Mouse (Mus musculus) embryo, embryonic 11 days (tissue): ENCODE data around the gene Aldh3b3.
A peak's percentile ranks its signal among the peaks of the same experiment; 100 is the strongest.
"Not testable (repeated sequence)": the region's sequence is repeated elsewhere in the genome, so short reads cannot be mapped to it uniquely, and the experiment has no call there.

Source experiments
- DNase-seq: peaks from one replicate; pipeline ENCODE4 v3.0.0-alpha.2; 2015

The Aldh3b3 gene

DNA sequence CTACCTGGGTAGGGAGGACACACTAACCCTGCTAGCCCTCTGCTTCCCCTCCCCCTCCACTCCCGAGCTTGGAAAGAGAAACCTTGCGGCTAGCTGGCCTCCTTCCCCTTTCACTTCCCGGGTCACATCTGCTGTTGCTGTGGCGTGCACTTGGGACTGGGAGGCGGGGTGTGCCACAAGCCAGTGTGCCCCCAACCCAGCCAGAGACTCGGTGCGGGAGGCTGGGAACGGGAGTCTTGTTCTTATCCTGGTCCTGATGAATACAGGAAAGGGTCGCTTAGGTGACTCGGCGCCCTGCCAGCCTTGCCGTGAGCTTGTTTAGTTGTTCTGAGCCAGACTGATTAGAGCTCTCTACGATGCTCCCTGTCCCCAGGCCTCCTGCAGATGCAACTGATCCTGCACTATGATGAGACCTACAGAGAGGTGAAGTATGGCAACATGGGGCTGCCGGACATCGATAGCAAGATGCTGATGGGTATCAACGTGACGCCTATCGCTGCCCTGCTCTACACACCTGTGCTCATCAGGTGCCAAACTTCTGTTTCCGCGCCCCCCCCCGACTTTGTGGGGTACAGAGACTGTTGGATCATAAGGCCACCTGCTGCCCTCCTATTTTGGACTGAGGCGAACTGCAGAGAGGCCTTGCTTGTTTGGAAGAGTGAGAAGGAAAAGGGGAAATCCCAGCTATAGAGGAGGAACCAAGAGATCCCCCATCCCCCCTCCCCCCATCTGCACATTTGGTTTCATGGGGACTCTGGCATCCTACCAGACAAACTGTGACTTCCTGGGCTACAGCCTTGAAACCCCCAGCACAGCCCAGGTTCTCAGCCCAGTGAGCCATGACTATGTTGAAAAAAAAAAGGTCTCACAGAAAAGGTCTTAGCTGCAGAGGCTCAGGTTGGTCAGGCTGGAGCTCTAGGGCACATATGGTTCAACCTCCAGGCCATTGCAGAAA, 22.3 kb upstream of the Aldh3b3 start:
- peak; percentile 65 for DNase-seq

DNA sequence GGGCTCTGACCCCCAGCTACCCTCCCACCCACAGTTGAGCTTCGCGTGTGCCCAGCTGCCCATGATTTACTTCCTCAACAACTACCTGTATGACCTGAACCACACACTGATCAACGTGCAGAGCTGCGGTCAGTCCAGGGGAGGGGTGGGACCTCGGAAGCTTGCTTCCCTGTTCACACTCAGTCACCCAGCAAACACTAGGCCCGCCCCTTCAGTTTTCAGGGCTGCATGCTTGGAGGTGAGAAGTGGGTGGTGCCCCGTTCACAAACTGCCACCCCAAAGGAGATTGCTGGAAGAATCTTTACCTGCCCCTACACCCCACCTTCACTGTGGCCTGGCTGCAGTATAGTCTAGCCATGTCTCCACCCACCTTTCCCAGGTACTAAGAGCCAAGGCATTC, 16.1 kb upstream of the Aldh3b3 start:
- DNase-seq, result no peak

DNA sequence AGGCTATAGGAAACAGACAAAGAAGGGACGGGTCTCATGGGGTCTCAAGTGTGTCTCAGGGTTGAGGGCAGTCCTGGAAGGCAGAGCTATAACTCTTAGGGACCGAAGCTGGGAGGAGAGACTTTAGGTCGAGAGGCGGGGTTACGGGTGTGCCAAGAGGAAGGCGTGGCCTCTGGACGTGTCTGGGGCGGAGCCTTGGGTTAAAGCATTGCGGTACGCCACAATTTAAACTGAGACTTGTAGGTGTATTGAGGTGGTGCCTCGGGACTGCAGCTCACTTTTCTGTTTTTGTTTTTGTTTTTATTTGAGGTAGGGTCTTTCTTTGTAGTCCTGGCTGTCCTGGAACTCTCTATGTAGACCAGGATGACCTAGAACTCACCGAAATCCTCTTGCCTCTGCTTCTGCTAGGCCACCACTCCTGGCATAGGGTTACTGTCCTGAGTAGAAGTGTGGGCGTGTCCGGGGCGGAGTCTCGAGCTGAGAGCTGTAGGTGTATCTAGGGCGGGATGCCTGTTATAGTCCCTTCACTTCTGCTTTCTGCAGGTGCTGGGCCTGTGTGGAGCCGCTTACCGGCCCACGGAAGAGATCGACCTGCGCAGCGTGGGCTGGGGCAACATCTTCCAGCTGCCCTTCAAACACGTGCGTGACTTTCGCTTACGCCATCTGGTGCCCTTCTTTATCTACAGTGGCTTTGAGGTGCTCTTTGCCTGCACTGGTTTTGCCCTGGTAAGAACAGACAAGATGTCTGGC, 15.3 kb upstream of the Aldh3b3 start:
- DNase-seq, result peak; percentile 20

DNA sequence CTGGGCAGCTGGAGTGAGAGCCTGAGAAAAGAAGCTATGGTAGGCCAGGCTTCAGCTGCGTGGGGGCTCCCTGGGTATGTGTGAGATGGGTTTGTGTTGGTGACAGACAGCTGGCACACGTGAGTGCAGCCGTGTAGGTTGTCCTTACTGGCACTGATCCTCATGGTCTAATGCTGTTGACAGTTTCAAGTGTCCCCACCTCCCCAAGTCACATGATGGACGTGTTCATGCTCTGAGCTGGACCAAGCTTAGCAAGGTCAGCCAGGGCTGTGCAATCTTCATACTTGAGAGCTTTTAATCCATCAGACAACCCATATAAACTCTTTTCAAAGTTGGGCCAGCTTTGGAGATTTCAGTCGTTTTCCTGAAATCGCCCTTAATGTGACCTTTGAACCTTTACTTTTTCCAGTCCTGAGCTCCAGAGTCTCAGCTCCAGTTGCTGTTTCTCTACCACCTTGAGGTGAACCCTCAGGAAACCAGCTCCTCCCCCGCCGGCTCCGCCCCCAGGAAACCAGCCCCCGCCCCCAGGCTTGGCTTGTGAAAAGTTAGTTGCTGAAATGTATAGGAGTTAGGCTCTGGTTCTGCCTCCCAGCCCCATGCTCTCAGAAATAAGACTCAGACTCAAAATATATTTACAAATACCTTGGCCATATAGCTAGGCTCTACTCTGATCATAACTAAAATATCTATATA, 12.4 kb upstream of the Aldh3b3 start:
- DNase-seq, result no peak

DNA sequence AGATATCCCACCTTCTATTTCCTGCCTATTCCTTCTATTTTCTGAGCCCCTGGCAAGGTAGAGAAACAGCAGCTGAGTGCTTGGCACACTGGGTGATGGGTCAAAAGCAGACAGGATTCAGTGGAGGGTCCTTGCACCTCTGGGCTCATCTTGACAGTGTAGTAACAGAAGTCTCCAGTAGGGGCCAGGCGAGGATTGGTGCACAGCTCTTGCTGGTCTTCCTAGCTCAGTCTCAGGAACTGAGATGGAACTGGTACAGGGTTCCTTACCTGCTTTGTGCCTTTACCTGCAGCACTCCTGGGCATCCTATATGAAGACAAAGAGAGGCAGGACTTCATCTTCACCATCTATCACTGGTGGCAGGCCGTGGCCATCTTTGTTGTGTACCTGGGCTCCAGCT, 11.7 kb upstream of the Aldh3b3 start:
- DNase-seq, result peak; percentile 77

DNA sequence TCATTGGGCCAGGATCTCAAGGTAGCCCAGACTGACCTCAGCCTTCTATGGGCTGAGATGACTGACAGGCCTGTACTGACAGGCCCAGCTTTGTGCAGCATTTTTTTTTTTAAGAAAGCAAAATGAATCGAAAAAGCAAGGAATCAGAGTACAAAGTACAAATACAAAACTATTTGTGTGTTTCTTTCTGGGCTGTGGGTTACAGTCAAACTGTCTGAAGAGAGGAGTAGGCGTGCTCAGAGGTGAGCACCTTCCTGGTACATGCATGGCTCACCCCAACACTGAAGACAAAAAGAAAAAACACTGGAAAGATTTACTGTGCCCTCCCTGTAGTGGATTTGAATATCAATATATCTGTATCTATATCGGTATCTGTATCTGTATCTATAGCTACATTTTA, 10.6 kb upstream of the Aldh3b3 start:
- DNase-seq, result no peak

DNA sequence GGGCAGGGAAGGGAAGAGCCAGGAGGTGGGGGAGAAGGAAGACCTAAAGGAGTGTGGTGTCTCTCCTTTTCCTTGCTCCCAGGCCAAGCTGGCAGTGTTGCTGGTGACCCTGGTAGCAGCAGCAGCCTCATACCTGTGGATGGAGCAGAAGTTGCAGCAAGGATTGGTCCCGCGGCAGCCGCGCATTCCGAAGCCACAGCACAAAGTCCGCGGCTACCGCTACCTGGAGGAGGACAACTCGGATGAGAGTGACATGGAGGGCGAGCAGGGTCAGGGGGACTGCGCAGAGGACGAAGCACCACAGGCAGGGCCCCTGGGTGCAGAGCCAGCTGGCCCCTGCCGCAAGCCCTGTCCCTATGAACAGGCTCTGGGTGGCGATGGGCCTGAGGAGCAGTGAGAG, 9.9 kb upstream of the Aldh3b3 start:
- no peak for DNase-seq

DNA sequence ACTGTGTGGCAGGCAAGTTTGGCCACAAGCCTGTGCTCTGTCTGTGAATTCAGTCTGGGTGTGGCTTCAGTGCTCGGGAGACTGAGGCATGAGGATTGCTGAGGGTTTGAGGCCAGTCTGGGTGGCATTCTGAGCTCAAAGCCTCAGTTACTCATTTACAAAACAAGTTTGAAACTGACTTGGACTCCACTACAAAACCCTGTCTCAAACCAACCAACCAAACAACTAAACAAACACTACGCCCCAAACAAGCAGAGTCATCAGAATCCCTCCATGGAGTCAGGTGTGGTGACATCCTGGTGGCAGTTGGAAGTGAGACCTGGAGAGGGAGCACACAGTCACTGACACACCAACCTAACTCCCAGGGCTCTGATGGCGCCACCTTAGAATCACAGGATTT, 8.1 kb upstream of the Aldh3b3 start:
- no peak for DNase-seq

DNA sequence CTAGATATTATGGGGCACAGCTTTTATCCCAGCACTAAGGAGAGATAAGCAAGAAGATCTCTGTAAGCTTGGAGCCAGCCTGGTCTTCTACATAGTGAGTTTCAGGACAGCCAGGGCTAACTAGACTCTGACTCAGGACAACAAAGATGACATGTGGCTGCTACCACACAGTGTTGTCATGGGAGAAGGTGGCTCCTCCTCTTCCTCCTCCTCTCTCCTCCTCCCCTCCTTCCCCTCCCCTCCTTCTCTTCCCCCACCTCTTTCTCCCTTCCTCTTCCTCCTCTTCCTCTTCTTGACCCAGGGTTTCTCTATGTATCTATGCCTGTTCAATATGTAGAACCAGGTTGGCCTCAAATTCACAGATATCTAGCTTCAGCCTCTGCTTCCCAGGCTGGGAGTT, 7.0 kb upstream of the Aldh3b3 start:
- DNase-seq, result no peak

DNA sequence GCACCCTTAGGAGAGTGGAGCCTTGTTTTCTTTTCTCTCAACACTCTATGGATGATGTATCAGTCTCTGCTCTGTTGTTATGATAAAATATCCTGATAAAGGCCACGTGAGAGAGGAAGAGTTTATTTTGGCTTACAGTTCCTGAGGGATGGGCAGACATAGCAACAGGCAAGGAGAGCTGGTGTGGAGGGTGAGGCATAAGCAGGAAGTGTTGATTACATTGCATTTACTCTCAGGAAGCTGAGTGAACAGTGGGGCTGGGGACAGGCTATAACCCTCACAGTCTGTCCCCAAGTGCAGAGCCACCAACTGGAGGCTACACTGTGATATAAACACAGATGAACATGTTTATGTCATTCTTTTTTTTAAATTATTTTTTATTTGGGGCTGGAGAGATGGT, 6.3 kb upstream of the Aldh3b3 start:
- no peak for DNase-seq

DNA sequence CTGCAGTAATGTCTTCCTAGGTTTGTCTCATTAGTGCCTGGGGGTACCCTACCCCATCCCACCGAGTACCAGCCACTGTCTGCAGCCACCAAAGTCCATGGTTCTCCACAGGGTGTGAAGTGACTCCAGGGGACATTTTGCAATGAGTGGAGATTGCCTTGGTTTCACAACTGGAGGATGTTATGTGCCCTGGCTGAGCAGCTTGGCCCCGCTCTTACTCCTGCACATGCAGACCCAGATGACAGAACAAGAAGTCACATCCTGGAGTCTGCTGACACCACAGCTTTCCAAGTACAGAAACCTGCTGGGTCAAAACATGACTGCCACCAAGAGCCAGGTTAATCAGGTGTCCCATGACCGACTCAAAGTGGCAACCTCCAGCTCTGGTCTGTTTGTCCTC, 3.4 kb upstream of the Aldh3b3 start:
- DNase-seq, result no peak

DNA sequence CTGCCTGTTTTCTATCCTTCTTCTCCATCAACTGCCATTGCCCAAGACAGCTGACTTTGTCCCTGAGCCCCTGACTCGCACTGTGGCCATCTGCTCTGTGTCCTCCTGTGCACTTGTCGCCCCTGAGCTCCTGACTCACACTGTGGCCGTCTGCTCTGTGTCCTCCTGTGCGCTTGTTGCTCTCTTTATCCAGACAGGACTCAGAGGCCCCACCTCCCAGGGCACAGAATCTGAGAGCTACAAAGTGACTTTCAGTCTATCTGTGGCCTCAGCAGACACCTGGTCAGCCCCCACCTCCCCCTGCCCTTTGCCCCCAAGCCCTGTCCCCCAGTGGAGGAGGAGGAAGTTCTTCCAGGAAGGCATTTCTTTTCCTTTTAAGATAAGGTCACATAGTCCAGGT, 2.6 kb upstream of the Aldh3b3 start:
- no peak for DNase-seq

DNA sequence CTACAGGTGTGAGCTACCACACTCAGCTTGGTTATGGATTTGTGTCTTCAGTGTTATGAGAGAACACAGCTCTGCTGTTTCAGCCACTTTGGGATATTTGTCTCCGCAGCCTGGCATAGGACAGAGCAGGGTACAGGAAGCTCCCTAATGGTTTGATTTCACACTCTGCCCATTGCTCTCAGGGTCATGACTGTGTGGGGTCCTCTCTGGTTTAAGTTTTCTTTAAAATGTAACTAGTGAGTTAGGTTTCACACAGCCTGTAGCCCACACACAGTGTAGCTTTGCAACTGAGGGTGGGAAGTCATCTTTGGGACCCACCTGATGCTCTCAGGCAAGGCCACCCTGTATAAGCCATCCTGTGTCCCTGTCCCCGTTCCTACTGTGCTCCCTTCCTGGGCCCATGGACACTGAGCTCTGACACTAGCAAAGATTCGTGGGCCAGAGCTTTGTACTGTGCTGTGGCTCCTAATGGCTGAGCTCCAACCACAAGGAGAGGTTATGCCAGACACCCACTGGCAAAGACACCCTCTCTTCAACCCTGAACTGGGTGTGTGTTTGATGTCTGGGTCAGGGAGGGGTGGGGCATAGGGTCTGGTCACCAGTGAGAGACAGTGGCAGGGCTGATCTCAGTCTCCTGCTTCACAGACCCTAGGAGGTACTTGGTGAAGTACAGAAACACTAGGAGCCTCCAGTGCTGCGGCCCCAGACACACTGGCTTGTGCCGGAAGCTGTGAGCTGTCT, 979 bp upstream of the Aldh3b3 start:
- not testable (repeated sequence) for DNase-seq

DNA sequence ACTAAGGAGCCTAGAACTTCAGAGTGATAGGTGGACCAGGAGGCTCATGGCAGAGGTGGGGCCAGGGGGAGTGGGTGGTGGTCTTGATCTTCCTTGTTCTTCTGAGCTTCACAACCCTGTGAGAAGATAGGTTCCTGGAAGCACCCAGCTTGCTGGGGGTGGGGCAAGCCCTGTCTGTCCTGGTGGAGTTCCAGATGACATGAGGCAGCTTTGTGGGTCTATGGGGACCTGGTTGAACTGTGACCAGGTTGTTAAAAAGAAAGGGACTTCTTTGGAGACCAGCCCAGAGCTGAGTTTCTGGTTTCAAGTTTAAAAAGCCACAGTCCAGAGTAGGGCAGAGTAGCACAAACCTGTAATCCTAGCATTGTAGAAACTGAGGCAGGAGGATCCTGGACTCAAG, 585 bp downstream of the Aldh3b3 start:
- DNase-seq, result no peak

DNA sequence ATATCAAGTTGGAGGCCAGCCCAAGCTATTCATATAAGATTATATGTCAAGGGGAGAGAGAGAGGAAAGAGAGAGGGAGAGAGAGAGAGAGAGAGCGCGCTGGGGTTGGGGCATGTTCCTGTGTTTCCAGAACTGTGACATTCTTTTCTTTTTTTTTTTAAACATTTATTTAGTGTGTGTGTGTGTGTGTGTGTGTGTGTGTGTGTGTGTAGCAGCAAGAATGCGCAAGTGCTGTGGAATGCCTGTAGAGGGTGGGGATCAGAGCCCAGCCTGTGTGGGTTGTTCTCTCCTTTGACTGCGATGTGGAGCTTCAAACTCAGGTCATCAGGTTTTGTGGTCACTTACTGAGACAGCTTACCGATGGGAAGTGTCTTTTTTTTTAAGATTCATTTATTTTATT, 1.8 kb downstream of the Aldh3b3 start:
- no peak for DNase-seq

DNA sequence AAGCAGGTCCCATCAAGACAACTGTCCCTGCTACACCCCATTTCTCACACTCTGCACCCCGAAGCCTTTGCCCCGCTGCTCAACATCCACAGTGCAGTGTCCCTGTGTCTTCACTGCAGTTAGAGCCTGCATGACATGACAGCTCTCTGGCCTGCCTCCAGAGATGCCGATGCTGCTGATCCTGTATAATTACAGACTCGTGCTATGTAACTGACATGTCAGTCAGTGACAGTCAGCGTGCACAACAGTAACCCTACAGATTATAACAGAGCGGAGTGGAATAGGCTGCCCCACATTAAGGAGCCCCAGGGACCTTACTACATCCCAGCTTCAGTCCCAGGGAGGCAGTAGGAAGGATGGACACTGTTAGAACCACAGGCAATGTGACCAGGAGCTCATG, 3.4 kb downstream of the Aldh3b3 start:
- not testable (repeated sequence) for DNase-seq

DNA sequence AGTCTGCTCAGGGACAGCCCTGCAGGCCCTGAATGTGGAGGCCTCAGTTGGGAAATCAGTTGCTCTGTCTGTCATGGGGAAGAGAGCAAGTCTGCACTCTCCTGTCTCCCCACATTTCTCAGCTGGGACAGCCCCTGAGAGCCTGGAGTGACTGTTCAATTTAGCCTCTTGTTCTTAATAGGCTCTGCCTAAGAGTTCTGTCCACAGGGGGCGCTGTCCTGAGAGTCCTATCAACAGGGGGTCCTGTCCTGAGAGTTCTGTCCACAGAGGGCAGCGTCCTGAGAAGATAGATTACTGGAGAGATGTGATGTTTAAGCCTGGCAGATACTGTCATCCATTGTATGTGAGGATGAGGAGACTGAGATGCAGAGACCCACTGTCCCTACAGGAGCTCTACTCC, 4.0 kb downstream of the Aldh3b3 start:
- peak; percentile 39 for DNase-seq

DNA sequence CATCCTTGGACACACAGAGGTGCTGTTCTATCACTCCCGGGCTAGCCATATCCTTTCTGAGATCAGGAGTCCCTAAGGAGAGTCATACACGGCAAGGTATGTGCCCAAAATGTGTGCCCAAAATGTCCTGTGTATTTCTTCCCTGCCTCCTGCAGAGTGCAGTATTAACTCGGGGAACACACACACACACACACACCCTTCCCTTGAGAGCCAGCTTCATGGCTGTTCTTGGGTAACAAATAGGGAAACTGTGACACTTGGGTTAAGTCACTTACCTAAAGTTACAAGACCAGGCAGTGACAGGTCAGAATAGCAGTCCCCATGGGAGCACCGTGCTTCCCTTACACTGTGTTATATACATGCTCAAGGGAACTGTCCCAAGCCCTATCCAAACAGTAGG, 5.6 kb downstream of the Aldh3b3 start:
- no peak for DNase-seq

DNA sequence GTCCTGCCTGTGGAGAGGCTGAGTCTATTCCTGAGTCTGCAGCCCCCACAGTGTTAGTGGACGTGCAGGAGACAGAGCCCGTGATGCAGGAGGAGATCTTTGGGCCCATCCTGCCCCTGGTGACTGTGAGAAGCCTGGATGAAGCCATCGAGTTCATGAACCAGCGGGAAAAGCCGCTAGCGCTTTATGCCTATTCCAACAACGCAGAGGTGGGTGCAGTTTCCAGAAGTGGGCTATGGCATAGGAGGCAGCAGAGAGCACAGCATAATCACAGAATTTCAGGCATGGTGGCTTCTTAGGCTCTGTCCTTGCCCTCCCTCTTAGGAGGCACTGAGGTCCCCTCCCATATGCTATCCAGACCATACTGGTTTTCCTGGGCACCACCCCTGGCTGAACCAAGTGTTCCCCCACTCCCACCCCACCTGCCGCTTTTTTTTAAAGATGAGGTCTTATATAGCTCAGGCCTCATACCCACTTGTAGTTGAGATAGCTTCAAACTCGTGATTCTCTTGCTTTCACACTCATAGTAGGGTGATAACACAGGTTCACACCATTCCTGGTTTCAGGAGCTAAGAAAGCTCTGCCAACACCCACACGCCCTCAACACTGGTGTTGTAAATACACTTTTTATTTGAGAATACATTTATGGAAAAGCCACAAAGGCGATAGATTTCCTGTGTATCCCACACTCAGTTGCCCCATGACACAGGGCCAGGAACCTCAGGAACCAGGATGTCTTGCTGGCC, 8.1 kb downstream of the Aldh3b3 start:
- DNase-seq, result peak; percentile 28

DNA sequence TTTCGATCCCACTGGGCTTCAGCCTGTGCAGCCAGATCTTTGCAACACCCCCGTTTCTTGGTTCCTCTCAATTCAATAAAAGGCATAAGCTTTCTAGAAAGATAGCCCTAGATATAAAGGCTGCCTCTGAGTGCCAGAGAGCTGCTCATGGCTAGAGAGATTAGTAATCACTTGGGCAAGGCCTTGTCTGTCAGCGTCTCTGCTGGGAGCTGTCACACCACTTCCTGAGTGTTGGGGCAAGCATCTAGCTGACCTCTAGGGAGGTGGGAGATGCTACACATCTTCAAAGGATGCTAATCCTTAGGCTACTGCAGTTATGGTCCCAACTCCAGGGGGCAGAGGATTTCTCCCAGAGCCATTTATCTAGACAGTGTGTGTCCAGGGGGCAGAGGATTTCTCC, 8.8 kb downstream of the Aldh3b3 start:
- DNase-seq, result no peak

DNA sequence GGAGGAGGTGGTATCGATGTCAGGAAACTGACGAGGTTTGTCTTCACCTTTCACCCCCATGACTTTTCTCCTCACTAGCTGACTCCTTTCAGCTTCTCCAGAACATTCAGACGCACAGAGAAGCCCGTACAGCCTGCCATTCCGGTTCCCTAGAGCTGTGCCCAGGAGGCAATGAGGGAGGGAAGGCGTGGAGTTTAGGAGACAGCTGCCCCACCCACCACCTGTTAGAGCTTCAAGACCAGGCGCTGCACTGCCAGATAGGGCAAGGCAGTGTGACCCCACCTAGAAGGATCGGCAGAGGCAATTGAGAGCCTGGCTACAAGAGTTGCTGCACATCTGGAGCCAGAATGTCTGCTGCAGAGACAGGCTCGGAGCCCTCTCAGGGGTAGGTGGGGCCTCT, 13.8 kb downstream of the Aldh3b3 start, which contains the start of gene Aldh3b2:
TSS of gene Aldh3b2 (plus strand) at position 100 of the 400 bp plus-strand sequence.
- DNase-seq, result peak; percentile 29

DNA sequence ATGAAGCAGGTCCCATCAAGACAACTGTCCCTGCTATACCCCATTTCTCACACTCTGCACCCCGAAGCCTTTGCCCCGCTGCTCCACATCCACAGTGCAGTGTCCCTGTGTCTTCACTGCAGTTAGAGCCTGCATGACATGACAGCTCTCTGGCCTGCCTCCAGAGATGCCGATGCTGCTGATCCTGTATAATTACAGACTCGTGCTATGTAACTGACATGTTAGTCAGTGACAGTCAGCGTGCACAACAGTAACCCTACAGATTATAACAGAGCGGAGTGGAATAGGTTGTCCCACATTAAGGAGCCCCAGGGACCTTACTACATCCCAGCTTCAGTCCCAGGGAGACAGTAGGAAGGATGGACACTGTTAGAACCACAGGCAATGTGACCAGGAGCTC, 16.2 kb downstream of the Aldh3b3 start:
- DNase-seq, result not testable (repeated sequence)
